Mouse (Mus musculus) retina, embryonic 14.5 days (tissue): ENCODE results near the gene Hcfc1r1.

ENCODE experiments used
- DNase-seq: peaks from one replicate; pipeline ENCODE4 v3.0.0-alpha.2; 2015; ENCODE audit warnings: low spot score

Hcfc1r1 gene

DNA sequence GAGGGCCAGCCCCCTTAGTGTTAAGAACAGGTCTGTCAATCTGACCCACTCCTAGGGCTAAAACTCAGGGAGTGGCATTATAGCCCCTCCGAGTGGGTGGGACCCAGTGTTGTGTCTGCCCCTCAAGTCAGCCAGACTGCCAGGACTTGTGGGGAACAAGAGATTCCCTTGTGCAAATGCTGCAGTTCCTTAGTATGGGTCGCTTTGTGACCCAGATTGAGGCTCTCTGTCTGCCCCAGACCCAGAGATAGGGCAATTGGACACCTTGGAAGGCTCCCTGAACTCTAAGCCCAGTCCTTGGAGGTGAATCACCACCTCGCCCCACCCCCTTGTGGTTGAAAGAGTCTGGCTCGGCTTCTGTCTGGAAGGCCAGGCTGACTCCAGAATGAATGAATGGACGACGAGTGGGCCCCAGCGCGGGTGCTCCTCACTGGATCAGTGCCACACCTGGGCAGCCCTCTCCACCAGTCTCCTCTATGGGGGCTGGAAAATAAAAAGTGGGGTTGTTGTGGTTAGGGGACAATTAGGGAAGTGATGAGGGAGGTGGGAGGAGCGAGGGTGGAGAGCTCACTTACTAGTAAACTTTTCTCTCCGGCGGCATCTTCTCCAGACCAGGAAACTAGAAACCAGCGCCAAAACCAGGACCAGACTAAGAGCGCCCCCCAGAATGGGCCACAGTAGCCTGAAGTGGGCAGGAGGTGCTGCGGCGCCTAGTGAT lies 2.3 kb downstream of the Hcfc1r1 start:
- no peak for DNase-seq

DNA sequence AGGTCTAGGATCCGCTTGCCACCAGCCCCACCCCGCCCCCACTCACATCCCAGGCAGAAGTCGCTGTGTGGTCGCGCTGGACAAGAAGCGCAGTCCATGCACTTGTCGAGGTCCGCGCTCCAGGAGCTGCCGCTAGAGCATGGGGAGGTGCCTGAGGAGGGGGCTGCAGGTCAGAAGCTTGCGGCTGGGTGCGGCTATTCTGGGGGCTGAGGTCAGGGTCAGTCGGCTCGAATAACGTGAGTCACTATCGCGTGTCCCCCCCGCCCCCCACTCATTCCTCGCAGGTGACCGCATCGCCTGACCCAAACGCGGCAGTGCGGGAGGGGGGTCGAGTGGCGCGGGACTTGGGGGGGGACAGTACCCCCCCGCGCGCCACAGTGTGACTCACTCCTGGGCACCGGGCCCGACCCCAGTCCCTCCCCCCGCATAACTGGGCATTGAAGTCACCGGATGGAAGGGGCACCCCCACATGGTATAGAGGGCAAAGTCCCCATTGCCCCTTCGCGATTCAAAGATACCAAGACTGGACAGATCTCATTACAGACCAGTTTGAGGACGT lies 3.2 kb downstream of the Hcfc1r1 start:
- peak; percentile 28 for DNase-seq

DNA sequence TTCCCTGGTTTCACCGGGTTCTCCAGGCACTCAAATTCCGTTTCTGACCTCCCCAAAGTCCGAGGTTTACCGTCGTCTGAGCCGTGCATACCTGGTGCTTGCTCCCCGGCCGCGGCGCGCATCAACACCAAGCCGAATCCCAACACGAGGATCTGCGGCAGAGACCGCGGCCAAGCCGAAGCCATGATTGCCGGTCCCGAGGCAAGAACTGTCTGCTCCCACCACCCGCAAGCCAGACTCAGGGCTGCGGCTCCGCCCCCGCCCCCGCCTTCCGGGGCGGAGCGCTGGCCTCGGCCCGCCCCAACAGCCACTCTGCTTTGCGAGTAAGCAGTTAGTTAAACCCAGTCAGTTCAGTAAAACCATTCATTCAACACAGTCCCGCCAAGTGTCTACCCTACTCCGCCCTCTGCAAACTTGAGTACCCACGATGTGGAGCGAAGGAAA lies 3.9 kb downstream of the Hcfc1r1 start, which contains the start of gene Tnfrsf12a:
Tnfrsf12a (minus strand) TSS at position 233 of the 444 bp plus-strand sequence.
- DNase-seq: peak; percentile 82

DNA sequence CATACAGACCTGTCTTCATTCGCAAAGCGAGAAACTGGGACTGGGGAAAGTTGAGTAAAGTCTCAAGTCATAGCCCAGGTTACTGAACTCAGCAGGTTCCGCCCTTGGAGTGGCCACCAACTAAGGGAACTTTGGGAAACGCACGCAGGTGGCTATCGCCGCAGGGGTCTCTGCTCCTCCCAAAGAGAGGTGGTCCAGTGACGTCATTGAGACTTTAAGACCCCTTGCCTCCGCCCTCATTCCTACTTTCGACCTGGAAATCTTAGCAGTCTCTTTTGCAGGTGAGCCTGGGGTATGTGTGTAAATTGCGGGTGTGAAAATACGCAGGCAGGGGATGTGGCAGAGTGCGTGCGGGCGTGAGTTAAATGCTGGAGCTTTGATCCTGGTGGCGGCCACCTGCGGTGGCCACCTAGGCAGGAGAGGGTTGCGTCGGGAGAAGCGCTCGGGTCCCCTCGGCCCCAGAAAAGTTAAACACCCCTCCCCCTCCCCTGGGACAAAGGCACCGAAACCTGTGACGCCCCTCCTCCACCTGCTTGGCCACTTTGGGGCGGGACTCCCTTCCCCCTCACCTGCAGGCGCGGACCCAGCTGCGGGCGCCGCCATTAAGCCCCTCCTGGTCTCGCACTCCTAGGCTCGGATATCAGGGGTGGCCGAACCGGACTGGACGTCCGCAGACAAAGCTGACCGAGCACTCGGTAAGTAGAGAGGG lies 5.9 kb downstream of the Hcfc1r1 start, which contains the start of gene Cldn6:
Cldn6 (plus strand) TSS at position 123 of the 709 bp plus-strand sequence.
- no peak for DNase-seq

DNA sequence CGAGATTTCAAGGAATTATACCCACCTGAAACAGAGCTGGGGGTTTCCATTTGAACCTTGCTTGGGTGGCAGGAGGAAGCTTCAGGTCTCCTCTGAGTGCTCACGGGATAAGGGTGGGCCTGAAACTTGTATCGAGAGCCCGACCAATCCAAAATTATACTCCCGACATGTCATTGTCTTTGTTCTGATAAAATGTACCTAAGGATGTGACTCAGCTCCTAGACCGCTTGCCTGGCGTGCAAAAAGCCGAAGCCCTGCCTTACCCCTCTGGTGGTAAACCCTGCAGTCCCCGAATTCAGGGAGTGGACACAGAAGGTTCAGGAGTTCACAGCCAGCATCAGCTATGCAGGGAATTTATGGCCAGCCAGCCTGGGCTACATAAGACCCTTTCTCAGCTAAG lies 6.9 kb downstream of the Hcfc1r1 start:
- DNase-seq: no peak

DNA sequence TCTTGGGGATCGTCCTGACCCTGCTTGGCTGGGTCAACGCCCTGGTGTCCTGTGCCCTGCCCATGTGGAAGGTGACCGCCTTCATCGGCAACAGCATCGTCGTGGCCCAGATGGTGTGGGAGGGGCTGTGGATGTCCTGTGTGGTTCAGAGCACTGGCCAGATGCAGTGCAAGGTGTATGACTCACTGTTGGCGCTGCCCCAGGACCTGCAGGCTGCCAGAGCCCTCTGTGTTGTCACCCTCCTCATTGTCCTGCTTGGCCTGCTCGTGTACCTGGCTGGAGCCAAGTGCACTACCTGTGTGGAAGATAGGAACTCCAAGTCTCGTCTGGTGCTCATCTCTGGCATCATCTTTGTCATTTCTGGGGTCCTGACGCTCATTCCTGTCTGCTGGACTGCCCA lies 7.7 kb downstream of the Hcfc1r1 start:
- DNase-seq: no peak

GRCm38 (mm10) chr17:23682092-23682491 lies 8.7 kb downstream of the Hcfc1r1 start:
- DNase-seq: no peak

DNA sequence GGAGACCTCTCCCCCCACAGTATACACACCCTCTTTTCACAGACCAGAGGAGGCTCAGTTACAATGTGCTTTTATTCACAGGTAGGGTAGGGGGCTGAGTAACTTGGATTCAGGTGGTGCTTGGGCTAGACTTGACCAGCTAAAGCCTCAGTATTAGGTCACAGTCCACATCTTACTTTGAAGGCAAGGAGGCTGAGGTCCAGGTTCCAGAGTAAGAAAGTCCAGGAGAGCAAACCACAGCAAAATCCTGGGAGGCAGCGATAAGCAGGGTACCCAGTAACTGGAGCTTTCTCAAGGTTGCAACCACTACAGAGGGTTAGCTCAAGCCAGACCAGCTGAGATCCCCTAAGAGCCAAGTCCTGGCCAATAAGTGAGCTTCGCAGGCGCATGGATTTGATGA lies 9.1 kb downstream of the Hcfc1r1 start:
- no peak for DNase-seq

- no peak for DNase-seq
Observed at GRCm38 (mm10) chr17:23683226-23683625, 9.8 kb downstream of the Hcfc1r1 start.

DNA sequence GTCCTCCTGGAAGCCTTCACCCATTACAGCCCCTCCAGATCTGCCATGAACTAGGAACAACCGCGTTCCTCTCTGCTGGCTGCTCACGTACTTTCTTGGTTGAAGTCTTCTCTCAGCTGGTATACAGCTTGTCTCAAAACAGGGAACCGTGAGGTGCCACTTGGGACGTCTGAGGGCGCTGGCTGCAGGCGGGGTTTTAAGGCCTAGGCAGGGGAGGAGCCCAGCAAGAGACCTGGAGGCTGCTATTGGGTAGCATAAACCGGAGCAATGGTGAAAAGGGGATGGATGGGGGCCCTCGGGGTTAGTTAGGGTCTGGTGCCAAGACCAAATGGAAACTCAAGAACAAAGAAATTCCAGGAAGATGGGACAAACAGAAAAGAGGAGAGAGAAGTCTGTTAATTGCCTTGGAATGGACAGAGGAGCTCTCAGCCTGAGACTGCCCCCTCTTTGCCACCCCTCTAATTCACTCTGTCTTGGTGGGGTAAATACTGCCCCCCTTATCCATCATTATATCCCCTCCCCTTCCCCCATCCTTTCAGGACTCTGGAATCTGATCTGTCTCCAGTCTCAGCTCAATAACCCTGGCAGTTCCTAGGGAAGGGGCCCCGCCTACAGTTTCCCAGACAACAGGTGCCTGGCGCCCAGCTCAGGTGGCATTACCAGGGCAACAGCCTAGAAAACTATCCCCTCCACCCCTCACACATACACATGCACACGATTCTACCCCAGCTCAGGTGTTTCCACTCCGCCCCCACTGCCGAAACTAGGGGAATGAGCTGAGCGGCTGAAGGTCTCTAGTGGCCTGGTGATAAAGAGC lies 10.7 kb downstream of the Hcfc1r1 start, which contains the start of gene Cldn9:
Cldn9 (minus strand) TSS at position 171 of the 817 bp plus-strand sequence.
- no peak for DNase-seq

DNA sequence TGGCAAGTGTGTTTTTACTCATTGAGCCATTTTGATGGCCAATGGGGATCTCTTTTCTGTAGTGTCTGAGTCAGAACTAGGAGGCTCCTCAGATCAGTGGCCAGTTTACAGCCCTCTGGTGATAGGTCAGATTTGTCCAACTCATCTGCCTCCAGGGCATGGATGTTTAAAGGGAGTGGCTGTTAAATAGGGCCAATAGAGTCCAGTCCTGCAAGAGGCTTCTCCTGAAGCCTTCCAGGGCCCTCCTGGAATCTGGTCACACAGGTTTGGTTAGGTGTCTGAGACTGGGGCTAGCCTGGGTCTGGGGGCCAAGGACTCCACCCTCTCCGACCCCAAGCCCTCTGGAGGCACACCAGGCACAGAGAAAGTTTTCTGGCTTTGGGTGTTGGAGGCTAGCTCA lies 21.1 kb downstream of the Hcfc1r1 start:
- DNase-seq: no peak

DNA sequence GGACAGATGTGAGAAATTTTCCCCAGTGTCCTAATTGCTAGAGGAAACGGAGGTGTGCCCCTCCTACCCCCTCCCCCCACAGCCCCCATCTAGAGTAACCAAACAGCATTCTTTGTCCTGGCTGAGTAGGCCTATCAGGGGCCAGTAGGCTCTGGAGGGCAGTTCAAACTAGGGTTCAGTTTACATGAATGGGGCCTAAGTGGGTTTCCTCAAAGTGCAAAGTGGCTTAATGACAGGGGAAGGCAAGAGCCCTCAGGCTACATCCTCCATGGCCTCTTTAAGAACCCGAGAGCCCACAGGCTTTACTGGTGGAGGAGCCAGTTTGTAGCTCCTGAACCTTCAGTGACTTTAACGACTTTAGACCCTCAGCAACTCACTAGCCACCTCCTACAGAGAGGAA lies 22.4 kb downstream of the Hcfc1r1 start:
- no peak for DNase-seq

GRCm38 (mm10) chr17:23699131-23700077 lies 26.0 kb downstream of the Hcfc1r1 start:
- peak; percentile 24 for DNase-seq

DNA sequence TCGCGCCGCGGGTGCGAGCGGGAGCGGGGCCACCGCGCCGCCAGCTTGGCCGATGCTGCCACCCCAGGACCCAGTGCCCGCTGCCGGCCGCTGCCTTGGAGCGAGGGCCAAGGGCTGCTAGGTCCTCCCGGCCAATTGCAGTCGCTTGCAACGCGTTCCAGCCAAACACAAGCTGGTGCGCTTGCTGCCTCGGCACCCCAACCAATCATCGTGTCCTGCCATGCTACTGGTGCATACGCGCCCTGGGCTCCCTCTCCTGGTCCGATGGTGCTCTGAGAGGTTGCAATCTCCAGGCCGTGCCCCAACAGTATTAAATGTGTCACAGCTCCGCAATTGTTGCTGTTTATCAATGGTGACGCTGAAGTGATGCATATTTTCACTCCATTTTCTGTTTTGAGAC lies 26.7 kb downstream of the Hcfc1r1 start:
- DNase-seq: peak; percentile 90

DNA sequence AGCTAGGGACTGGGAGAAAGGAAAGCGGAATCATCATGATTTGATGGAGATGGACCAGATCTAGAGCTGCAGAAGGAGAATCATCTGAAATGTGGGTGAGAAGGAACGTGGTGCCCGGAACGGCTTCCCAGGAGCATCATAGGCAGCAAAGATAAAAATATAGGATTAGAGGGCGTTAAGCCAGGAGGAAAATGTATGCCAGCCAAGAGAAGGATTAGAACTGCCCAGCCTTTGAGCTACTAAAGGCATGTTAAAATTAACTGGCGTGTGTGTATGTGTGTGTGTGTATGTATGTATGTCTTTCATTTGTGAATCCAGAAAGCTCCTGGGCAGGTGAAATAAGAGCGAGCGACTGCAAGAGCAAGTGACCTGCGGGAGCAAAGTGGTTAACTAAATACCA lies 29.9 kb downstream of the Hcfc1r1 start:
- no peak for DNase-seq

GRCm38 (mm10) chr17:23704741-23705140 lies 31.3 kb downstream of the Hcfc1r1 start:
- no peak for DNase-seq

DNA sequence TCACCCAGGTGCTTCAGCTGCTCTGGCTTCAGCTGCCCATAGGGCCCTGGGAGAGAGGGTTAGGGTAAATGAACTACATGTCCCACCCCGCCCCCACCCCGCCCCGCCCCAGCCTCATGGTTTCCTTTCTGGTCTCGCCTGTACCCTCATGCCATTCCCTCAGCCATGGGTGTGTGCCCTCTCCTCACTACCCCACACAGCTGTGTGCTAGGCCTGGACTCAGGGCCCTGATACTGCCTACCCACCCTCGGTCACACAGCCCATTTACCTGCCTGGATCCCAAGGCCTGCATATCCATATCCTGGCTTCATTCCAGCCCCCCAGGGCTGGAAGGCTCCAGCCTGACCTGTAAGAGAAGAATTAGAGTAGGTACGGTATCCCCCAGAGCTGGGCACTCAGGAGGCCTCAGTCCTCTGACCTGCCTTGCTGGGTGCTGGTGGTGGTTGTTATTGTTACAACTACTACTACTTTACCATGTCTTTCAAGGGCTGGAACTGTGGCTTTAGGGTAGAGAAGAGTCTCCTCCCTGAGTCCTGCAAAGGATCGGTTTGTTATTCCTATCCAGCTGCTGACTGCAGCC lies 32.2 kb downstream of the Hcfc1r1 start:
- DNase-seq: no peak

- peak; percentile 90 for DNase-seq
Observed at GRCm38 (mm10) chr17:23706212-23706611, 32.8 kb downstream of the Hcfc1r1 start.

DNA sequence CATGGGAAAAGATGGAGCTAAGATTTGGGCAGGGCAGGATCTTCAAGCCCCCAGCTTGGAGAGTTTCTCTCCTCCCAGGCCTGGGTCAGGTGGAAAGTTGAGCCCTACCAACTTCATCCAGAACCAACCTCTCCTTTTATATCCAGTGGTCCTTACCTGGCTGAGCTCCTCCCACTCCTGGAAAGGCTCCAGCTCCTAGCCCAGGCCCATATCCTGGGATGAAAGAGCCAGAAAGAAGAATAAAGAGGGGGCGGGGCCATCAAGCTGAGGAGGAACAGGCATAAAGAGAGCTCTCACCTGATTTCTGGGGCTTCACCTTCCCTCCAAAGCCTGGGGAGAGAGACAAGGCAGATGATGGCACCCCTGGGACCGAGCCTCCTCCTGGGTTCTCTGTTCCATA lies 43.6 kb downstream of the Hcfc1r1 start:
- DNase-seq: no peak

- no peak for DNase-seq
Observed at GRCm38 (mm10) chr17:23719455-23719854, 46.1 kb downstream of the Hcfc1r1 start.

GRCm38 (mm10) chr17:23721886-23722285 lies 48.5 kb downstream of the Hcfc1r1 start:
- DNase-seq: no peak
